Mouse (Mus musculus) T-helper 17 cell (primary cell): ENCODE measurements around the gene Sass6.
"Not testable (repeated sequence)": the region's sequence is repeated elsewhere in the genome, so short reads cannot be mapped to it uniquely, and the experiment has no call there.

Experiments
- in situ Hi-C, 2 experiments: fragments of 300-600 bp; cut with MboI, MseI; formaldehyde crosslinking; loops; 1 replicate in 1 of 2; 2 replicates in 1 of 2; pipeline ENCODE4 v1.15.1; 2025; ENCODE audit warnings: high pct_unique_total_duplicates in 2 of 2

Gene Sass6

DNA sequence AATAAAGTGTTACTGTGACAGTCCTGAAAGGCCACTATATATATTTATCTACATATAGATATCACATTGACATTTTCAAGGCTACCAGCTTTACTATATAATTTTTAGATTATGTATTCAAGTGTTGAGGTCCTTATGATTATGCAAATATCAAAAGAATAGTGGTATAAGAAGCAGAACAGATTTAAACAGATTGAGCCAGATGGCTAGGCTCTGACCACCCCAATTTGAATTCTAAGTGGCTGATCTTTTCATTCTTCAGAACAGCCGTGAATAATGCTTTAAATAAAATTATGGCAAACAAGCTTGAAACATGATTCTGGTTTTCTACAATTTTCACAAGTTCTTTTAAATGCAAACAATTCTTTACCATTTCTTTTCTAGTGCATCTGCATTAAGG lies 36.7 kb downstream of the Sass6 start:
- in situ Hi-C loops, result no loop called here

DNA sequence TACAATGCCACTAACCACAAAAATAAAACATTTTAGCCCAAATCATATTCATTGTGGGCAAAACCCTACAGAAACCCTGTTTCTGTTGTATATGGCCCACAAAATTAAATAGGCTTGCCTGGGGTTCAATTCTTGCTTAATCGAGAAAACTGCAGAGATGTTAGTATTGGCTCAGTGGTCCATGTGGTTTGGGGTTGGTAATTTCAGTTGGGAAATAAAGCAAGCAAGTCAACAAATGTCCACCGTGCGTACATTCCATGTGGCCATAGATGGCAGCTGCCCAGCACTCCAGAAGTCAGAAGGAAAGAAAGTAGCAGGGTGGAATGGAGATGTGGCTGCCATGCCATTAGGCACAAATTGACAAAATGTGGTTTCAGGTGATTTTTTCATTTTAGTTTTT lies 38.2 kb downstream of the Sass6 start:
- in situ Hi-C loops, result no loop called here

DNA sequence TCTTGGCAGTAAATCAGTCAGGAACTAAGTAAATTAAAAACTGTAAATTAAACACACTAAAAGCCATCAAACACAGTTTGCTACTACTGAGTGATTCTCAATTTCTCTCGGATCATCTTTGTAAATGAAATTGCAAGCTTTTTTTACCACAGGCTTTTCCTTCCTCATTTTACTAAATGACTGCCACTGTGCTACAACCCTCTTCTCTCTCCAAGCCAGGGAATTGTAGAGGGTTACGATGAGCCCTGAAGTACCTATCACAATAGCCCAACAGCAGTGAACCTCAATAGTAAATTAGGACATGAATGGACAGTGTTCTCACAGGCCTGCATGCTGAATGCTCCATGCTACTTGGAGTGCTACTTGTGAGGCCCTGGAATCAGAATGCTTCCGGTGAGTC lies 39.3 kb downstream of the Sass6 start:
- in situ Hi-C loops, result no loop called here

- in situ Hi-C loops, result no loop called here
These were observed 40.1 kb downstream of the Sass6 start for GRCm38 (mm10) chr3:116634853-116635252.

GRCm38 (mm10) chr3:116635799-116636198 lies 41.0 kb downstream of the Sass6 start:
- in situ Hi-C loops, result no loop called here

DNA sequence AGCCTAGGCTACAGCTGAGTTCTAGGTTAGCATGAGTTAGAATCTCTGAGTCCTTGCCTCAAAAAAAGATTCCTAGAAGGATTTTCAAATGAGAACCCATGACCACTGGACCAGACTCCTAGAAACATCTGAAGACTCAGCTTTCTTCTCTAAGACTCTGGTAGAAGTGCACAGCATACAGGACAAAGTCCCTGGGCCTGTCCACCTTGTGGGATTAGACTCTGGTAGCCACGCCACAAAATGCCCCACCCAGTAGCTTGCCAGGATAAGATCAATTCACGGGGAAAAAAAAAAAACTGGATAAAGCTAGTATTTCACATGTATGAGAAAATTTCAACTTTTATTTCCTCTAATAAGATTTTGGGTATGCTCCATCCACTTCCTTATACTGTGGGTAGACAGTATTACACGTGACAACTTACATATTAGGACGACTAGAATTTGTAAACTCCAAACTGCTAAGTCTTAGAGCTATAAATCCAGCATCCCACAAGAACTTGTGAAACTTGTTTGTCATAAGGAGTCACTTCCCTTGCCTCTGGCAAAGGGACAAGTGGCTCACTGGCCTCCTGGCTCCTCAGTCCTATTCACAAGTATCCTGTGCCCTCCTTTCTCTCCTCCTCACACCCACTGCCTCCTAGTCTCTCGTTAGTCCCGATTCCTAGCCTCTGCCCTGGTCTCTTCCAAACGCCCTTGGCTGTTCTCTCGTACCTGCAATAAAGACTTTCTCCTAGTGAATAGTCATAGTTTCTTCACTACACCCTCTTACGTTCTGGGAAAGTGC lies 43.1 kb downstream of the Sass6 start:
- in situ Hi-C loops, result no loop called here

- in situ Hi-C loops, result no loop called here
These were observed 43.8 kb downstream of the Sass6 start for GRCm38 (mm10) chr3:116638572-116638971.

- in situ Hi-C loops, result no loop called here
These were observed 45.2 kb downstream of the Sass6 start for GRCm38 (mm10) chr3:116640024-116640423.

DNA sequence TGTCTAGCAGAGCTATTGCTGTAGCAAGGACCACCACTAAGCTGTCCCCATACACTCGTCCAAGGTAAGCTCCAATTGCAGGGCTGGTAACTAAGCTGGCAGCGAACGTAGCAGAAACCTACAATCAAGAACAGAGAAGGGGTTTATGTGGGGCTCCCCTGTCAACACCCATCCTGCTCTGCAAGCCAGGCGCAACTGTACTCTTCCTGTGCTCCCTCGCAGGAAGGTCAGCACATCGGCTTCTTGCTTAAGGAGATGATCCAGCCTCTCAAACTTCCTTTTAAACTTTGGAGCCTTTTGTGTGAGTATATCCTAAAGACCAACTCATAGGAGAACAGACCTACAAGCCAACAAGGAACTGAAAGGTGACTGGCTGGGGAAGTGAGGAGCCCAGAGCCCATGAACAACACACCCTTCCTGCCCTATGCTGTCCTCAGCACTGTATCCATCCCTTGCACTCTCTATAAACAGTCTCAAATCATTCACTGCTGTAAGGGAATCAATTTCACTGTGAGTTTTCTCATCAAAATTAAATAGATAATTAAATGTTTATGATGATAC lies 47.1 kb downstream of the Sass6 start:
- in situ Hi-C loops, result no loop called here

DNA sequence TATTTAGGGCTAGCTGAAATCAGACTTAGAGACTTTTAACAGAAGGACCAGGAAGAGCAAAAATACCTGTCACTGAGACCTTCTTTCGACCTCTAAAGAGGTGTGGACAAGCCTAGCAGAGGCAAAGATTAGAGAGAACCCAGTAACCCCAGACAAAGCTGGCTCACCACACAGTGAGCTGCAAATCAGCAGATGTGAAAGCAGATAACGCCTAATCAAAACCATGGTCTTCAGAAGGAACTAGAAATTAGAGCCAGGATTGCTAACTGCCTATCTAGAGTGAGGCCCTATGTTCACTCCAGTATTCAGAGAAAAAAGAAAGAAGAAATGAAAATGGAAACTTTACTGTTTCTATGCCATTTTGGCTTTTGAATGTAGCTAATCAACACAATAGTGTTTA lies 47.6 kb downstream of the Sass6 start:
- in situ Hi-C loops, result no loop called here

GRCm38 (mm10) chr3:116646387-116646786 lies 51.6 kb downstream of the Sass6 start:
- in situ Hi-C loops, result no loop called here

GRCm38 (mm10) chr3:116648805-116649204 lies 54.0 kb downstream of the Sass6 start:
- in situ Hi-C loops, result no loop called here

GRCm38 (mm10) chr3:116650698-116651097 lies 55.9 kb downstream of the Sass6 start:
- in situ Hi-C loops, result no loop called here

DNA sequence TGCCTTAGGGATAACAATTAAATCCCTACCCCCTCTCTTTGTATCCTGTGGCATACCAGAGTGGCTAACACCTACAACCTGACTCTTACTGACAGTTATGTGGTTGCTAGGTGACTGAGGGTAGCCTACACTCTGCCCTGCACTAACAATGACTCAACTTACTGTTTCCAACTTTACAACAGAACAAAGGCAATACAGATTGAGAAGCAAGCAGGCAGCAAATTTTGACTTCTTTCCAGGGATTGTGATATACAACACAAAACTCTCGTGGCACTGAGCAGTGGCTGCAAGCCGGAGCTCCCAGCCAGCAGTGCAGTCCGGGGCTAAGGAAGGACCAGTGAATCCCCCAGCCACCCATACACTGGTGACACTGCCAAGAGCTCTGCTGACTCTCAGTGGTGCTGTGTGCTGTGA lies 57.3 kb downstream of the Sass6 start:
- in situ Hi-C loops, result no loop called here

DNA sequence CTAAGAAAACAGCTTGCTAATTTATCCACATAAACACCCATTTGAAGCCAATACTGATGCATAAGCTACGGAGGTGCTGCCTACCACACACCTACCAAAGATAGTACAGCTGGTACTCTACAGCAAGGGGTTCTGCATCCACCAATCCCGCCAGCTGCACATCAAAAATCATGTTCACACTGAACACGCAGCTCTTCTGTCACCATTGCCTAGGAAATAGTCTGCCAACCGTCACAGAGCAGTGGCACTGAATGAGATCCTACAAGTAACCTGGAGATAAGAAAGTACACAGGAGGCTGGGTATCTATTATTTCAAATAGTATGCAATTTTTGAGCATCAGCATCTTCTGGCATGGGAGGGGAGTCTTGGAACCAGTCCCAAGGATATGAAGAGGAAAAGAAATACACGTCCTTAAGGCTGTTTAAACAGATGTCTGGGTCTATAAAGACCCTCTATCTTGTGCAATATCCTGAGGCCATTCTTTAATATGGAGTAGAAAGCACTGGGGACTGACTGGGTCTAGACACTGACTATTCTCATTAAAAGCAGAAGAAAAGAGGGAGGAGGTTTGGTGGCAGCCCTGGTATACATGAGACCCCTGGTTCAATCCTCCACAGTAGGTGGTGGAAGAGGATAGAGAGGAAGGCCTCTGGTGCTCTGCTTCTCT lies 58.6 kb downstream of the Sass6 start:
- in situ Hi-C loops, result no loop called here

GRCm38 (mm10) chr3:116654051-116654450 lies 59.3 kb downstream of the Sass6 start:
- in situ Hi-C loops, result not testable (repeated sequence)

DNA sequence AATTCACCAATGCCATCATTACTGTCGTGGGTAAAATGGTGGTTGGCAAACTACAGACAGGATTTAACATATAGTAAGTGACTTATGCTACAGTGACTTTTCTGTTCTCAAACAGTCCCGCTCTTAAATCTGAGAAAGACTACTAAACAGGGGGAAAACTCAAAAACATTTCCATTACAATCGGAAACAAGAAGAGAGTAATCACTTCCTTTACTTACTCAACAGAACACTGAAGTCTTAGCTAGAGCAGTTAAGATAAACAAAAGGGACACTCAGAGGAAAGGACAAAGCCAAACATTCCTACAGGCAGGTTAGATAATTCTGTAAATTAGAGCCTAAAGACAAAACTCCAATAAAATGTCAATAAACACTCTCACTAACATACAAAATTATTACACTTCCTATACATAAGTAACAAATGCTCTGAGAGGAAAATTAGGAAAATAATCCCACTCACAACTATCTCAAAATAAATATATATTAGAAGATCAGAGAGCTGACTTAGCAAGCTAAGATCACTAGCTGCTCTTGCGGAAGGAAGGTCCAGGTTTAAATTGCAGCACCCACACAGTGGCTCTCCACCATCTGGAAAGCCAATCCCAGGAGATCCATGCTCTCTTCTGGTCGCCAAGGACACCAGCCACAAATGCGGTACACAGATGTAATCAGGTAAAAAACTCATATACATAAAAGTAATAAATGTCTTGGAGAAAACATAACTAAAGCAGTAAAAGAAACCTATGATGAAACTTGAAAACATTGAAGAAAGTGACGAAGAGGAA lies 61.6 kb downstream of the Sass6 start:
- in situ Hi-C loops, result no loop called here

GRCm38 (mm10) chr3:116658928-116659565 lies 64.3 kb downstream of the Sass6 start:
- in situ Hi-C loops, result no loop called here

DNA sequence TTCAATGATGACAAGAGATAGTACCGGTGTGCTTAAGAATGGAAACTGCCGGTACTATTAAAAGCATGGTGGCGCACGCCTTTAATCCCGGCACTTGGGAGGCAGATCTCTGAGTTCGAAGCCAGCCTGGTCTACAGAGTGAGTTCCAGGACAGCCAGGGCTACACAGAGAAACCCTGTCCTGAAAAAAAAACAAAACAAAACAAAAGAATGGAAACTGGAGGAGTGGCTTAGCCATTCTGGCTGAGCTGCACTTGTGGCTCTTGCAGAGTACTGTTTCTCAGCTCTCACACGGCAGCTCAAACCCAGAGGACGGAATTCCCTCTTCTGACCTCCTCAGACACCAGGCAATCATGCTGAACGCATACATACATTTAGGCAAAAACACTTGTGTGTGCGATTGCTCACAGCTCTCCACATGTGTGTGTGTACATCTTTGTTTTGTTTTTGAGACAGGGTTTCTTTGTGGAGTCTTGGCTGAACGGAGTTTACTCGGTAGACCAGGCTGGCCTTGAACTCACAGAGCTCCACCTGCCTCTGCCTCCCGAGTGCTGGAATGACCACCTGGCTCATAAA lies 65.2 kb downstream of the Sass6 start:
- in situ Hi-C loops, result no loop called here

DNA sequence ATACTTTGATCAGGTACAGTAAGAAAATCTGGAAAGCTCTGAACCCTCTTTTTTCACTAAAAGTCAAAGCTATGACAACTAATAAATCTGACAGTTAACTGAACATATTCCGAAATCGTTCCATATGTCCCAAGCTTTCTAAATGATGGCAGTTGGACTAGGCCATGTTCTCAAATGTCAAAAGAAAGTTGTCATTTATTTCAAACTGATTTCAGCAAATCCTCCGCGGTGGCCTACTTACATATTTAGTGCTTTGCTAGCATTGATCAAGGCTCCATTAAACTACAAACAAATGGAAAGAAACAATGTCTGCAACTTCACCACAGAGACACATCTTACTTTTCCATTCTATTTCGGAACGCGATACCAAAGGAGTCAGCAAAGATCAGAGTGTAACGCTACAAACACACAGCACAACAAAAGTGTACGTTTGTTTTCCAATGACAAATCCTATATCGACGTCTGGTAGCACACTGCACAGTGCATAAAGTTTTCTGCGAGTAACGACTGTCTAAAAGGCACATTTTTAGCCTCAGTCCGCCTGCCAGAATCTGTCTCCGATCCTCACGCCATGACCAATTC lies 66.6 kb downstream of the Sass6 start:
- in situ Hi-C loops, result no loop called here

DNA sequence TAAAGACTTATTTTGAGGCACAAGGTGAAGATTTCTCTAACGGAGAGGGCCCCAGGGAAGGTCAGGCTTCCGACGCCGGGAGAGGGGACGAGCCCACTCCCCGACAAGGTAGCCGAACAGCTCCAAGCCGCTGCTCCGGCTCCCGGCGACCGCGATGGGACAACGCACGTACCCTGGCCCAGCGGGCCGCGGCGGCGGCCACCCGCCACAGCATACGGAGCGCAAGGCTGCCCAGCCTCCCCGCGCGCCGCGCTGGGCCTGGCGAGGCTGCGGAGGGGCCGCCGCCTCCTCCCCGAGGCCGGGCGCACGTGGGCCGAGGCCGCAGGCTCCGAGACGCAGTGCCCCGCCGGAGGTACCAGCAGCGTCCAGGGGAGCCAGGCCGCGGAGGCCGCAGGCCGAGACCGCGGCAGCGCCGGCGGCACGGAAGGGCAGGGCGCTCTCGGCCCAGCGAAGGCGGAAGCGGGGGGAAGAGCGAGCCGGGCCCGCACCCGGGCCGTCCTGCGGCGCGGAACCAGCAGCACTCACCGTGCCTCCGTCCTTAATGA lies 67.2 kb downstream of the Sass6 start:
- in situ Hi-C loops, result no loop called here
